Mouse (Mus musculus): ENCODE data around the gene Tradd.

- TF ChIP-seq CTCF (IDR thresholded peaks at IDR 0.05; ENCODE audit: extremely low read depth, insufficient read depth, low read length) (no peak), POLR2A (IDR thresholded peaks at IDR 0.05; ENCODE audit: extremely low read depth, insufficient read depth, low read length) (no peak)
Observed at GRCm38 (mm10) chr8:105263244-105263912, 1.0 kb downstream of the Tradd start.
